Mouse (Mus musculus) NIH3T3 (cell line): Measurements from ENCODE around the gene 4930558C23Rik.
"Not testable (repeated sequence)": the region's sequence is repeated elsewhere in the genome, so short reads cannot be mapped to it uniquely, and the experiment has no call there.

Experiments used
- DNase-seq: peaks from one replicate; pipeline ENCODE4 v3.0.0-alpha.2; 2012; ENCODE audit warnings: low read depth

4930558C23Rik gene

DNA sequence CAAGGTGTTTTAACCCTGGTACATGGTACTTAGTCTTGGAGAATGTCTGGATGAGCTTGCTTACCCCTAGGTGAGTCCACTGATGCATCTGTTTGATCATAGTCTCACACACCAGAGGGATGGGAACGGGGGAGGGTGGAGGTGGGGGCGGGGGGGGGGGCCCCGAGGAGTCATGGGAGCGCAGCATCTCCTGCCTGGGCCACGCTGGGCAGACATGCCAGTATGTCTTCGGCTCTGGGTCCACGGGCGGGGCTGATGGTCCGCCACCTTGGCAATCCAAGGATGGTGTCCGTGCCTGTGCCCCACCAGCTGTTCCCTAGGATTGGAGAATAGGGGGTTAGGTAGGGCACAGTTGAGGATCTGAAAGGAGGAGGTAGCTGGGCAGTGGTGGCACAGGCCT, 29.4 kb downstream of the 4930558C23Rik start:
- DNase-seq, result no peak

DNA sequence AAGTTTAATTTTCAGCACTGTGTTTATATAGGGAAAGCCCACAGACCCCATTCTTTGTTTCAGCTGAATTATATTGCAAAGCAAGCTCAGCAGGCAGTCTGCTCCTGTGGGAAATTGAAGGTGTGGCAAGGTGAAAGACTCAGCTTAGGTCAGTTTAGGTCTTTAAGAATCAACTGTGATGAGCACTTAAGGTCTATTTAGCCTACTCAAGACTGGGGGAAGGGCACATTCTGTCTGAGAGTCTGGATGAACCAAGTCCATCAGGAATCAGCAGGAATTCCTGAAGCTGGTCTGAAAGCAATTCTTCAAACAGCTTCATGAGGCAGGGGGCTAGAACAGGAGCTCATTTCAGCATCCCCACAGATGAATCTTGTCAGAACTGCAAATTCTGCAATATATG, 32.5 kb downstream of the 4930558C23Rik start:
- DNase-seq, result no peak

GRCm38 (mm10) chr3:95360276-95360675, 42.4 kb downstream of the 4930558C23Rik start:
- DNase-seq, result peak; percentile 74

GRCm38 (mm10) chr3:95357746-95358145, 44.9 kb downstream of the 4930558C23Rik start:
- peak; percentile 15 for DNase-seq

- DNase-seq, result peak; percentile 97
These were observed 45.8 kb downstream of the 4930558C23Rik start, which contains the start of gene Setdb1 for GRCm38 (mm10) chr3:95356701-95357449. Gene Setdb1 (minus strand): TSS chr3:95357202.

GRCm38 (mm10) chr3:95355911-95356544, 46.6 kb downstream of the 4930558C23Rik start:
- not testable (repeated sequence) for DNase-seq

GRCm38 (mm10) chr3:95349491-95349890, 53.1 kb downstream of the 4930558C23Rik start:
- DNase-seq, result peak; percentile 57

- DNase-seq, result not testable (repeated sequence)
These were observed 54.3 kb downstream of the 4930558C23Rik start for GRCm38 (mm10) chr3:95348343-95348742.

- no peak for DNase-seq
These were observed 56.2 kb downstream of the 4930558C23Rik start for GRCm38 (mm10) chr3:95346454-95346853.

DNA sequence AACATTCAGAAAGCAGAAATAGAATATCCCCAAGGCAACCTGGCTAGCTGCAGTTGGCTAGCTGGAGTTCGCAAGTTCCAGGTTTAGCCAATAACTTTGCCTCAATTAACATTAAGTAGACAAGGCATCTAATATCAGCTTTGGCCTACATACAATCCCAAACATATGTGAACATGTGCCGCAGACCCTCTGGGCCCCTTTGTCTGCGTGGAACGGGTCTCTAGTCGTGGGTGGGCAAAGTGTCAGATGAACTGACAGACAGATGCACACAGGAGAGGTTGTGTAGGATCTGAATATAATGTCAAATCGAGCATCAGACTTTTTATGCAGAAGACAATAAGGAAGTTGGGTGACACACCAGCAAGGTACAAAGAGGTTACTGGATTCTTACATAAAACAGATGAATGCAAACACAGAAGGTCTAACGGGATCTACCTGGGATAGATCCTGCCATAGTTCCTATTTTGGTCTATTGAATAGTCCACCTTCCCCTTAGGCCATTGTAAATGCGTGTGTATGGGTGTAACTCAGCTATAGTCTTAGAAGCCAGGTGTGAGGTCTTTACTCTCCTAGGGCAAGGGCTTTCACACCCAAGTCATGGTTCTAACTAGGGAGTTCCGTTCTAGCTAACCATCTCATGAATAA, 59.2 kb downstream of the 4930558C23Rik start:
- not testable (repeated sequence) for DNase-seq

- DNase-seq, result no peak
These were observed 64.4 kb downstream of the 4930558C23Rik start for GRCm38 (mm10) chr3:95338251-95338650.

DNA sequence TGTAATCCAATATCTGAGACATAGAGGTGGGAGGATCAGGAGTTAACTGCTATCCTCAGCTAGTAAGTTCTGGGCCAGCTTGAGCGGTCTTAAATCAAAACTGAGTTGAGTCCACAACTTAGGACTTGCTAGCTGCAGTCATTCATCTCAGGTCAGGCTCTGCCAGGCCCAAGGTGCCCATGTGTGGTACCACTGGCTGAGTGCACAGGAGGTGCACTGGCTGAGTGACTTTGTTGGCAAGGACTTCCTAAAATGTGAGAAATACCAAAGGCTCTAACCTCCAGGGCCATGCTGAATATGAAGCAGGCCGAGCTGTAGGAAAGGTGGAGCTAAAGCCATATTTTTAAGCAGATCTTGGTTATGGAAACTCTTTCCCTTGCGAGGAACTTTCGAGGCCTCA, 65.3 kb downstream of the 4930558C23Rik start:
- no peak for DNase-seq
